10 mouse cellular contexts compared by ENCODE assay signal in the genomic region with DNA sequence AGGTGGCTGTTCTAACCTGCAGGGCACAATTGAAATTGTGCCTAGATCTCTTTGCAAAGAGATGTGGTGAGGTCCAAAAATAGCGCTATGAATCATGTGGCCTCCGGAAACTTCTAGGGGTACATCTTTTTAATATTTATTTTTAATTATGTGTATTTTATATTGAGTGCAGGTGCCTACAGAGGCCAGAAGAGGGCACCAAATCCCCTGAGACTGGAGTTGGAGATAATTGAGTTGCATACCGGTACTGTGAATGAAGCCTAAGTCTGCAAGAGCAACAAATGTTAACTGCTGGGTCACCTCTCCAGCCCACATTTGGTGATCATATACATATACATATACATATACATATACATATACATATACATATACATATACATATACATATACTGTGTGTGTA. TPM values are rescaled to one million over a fixed set of nuclear protein-coding genes. Genes with fewer than 3 reads are reported as not detected.
DNase-seq lines count a peak whose midpoint lies in the region; ATAC-seq and TF ChIP-seq lines count a peak whose summit lies in the region.
"Had no signal": no experiment of that assay in that cellular context is flagged by ENCODE, and none has a peak within 500 bp of the region (broad histone marks: within the 10 kb centered on the region; RNA-seq: fewer than 3 reads in every experiment).

No protein-coding gene starts in this region.

- 81% methylated on average over 3 of the region's 3 CpGs for WGBS in hindbrain, embryonic 10.5 days

- no peak overlapping the region for H3K4me3 ChIP-seq in layer of hippocampus, adult 2 months
- no peak overlapping the region for H3K4me3 ChIP-seq in hindbrain, embryonic 10.5 days
- H3K4me3 ChIP-seq: hindbrain, embryonic 15.5 days had no signal

- H3K27me3 ChIP-seq in hindbrain, embryonic 10.5 days (ENCODE audit: insufficient read depth, poor library complexity, severe bottlenecking): peaks cover 5% of the 10 kb centered on the region; the same call in 1 of the 2 replicates

- TF ChIP-seq CTCF in layer of hippocampus, adult 2 months (conservative IDR thresholded peaks at IDR 0.05): peak; percentile 74

- H3K27ac ChIP-seq in layer of hippocampus, adult 2 months: no peak overlapping the region
- no peak overlapping the region; the same call in 1 of the 2 replicates for H3K27ac ChIP-seq in hindbrain, embryonic 10.5 days
- H3K27ac ChIP-seq: hindbrain, embryonic 15.5 days; macrophage had no signal

- H3K9me3 ChIP-seq in hindbrain, embryonic 10.5 days: no peaks in the 10 kb centered on the region
- H3K9me3 ChIP-seq: hindbrain, embryonic 15.5 days had no signal

- peak; percentile 56 for ATAC-seq in CD4-positive, CD25-positive, alpha-beta regulatory T cell, adult 4 months
- ATAC-seq in granulocyte monocyte progenitor cell, adult 5-6 weeks (replicated peaks; ENCODE audit: poor library complexity, severe bottlenecking): peak; percentile 34; the same call in 1 of the 2 replicates

- DNase-seq in adrenal gland, postnatal 10 days: peak; percentile 38
- no peak for DNase-seq in adrenal gland, postnatal 25 days
- no peak for DNase-seq in layer of hippocampus, adult 2 months (ENCODE audit: low spot score in 2 of 2)
- no peak for DNase-seq in layer of hippocampus, adult 18-20 months (ENCODE audit: low spot score in 2 of 2)
- DNase-seq in right cerebral cortex, postnatal 4 days: no peak
- no peak for DNase-seq in hindbrain, embryonic 10.5 days (ENCODE audit: low spot score)

- H3K36me3 ChIP-seq in hindbrain, embryonic 10.5 days: peaks cover 70% of the 10 kb centered on the region
- H3K36me3 ChIP-seq: hindbrain, embryonic 15.5 days had no signal

- peaks cover 89% of the 10 kb centered on the region for H3K4me1 ChIP-seq in hindbrain, embryonic 10.5 days (replicated peaks)

RNA-seq across cellular contexts. Expression of gene Foxp4, which starts 22.7 kb away (rescaled TPM):
- 10 to 100 TPM; 24.8 to 25.6 TPM for total RNA-seq in adrenal gland, postnatal 10 days (2021)
- total RNA-seq in adrenal gland, postnatal 25 days (2021): 25.1 and 33.4 TPM in 2 replicates
- 10 to 100 TPM; 52.1 to 53.3 TPM for total RNA-seq in layer of hippocampus, adult 2 months (2021)
- total RNA-seq in layer of hippocampus, adult 18-20 months (2021): 10 to 100 TPM; 49.7 to 56.1 TPM
- 1 to 10 TPM; 2.1 to 4.4 TPM for polyA plus RNA-seq in CD4-positive, CD25-positive, alpha-beta regulatory T cell, adult 4 months (2017; shearing (Covaris generic))
- total RNA-seq in granulocyte monocyte progenitor cell, adult 5-6 weeks (2014; fragmentation: Nextera tagmentation): 16.9 and 29.3 TPM in 2 replicates
- total RNA-seq in granulocyte monocyte progenitor cell, adult 5-6 weeks (2017): 3.4 and 4.0 TPM in 2 replicates
- polyA plus RNA-seq in hindbrain, embryonic 10.5 days (2016; fragmentation: Nextera tagmentation; extraction: Ambion mirVana): 25.1 and 29.4 TPM in 2 replicates
